Mouse (Mus musculus) liver, adult 2 months (tissue): ENCODE results near the gene Btbd8.

Experiments used
- CTCF ChIP-seq: fragments of 200-500 bp; IDR thresholded peaks from 2 replicates; pipeline ENCODE4 v1.5.1; 2011; ENCODE audit warnings: low read depth, low read length, control low read depth
- POLR2A ChIP-seq: fragments of 200-500 bp; IDR thresholded peaks from 2 replicates; pipeline ENCODE4 v1.6.1; 2011; ENCODE audit warnings: low read length, control low read depth; ENCODE audit not compliant: insufficient read depth; ENCODE audit errors: extremely low read depth

GRCm38 (mm10) chr5:107498806-107499310, 61.1 kb downstream of the Btbd8 start:
- TF ChIP-seq POLR2A (no peak), CTCF (no peak)
